Mouse (Mus musculus): ENCODE measurements around the gene Cers4. TPM values are rescaled to one million over a fixed set of nuclear protein-coding genes. Genes with fewer than 3 reads are reported as not detected.

Cers4 gene
- polyA plus RNA-seq (2012; rRNA removed) = 40.8 and 42.1 TPM in 2 replicates

DNA sequence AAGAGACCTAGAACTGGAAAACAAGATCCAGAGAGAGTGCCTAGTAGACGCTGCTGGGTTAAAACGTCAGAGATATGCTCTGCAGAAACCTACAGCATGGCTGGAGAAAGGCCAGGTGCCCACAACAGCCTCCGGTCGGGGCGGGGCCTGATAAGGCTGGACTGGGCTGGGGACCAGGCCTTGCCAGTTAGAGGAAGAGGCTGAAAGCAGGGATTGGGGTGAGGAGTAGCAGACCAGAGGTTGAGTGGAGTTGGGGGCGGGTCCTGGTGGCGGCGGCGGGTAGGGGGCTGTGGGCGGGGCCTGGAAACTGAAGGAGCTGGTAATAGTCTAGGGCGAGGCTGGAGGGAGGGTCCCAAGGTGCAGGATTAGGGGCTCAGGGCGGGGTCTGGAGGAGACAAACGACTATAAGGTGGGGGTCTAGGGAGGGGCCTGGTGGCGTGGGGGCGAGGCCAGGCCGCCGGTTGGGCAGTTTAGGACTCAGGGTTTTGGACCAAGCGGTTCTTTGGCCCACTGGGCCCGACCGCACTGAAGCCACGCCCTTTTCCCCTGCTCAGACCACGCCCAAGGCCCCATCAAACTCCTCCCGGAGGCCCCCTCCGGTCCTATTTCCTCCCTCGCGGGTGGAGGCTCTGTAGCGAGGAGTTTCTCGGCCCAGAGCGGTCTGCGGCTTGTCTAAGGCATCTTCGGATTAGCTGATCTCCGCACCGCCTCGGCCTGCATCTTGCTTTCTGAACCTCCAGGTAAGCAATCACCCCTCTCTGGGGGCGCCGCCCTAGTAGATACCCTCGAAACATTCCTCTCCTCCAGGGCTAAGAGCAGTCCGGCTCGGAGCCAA, at the start of gene Cers4:
Cers4 (plus strand) TSS at position 176 of the 835 bp plus-strand sequence.
- peak; percentile 72 to 92 for DNase-seq (ENCODE audit: low read depth in 1 of 2, low spot score in 2 of 2)
- no peaks in the 10 kb centered on the region for H3K27me3 ChIP-seq (ENCODE audit: control insufficient read depth, insufficient read depth, low read length)
- peaks cover 3% of the 10 kb centered on the region; the same call in 1 of the 2 replicates for H3K4me1 ChIP-seq (ENCODE audit: control insufficient read depth, insufficient read depth, insufficient read length)
- peak within 1 kb of the TSS; percentile 69 for H3K4me3 ChIP-seq (ENCODE audit: extremely low read depth, insufficient read depth, insufficient read length)
- WGBS = 2% methylated on average over 39 of the region's 39 CpGs
- peak within 1 kb of the TSS; percentile 70 for H3K27ac ChIP-seq (ENCODE audit: insufficient read depth, low read length)
- TF ChIP-seq POLR2A (IDR thresholded peaks at IDR 0.05; ENCODE audit: low read depth, low read length) = peak; percentile 77
- no peak for TF ChIP-seq CTCF (IDR thresholded peaks at IDR 0.05; ENCODE audit: extremely low read depth, insufficient read depth, insufficient read length, insufficient replicate concordance)
- no peaks in the 10 kb centered on the region for H3K36me3 ChIP-seq (ENCODE audit: control insufficient read depth, insufficient read depth, low read length)

DNA sequence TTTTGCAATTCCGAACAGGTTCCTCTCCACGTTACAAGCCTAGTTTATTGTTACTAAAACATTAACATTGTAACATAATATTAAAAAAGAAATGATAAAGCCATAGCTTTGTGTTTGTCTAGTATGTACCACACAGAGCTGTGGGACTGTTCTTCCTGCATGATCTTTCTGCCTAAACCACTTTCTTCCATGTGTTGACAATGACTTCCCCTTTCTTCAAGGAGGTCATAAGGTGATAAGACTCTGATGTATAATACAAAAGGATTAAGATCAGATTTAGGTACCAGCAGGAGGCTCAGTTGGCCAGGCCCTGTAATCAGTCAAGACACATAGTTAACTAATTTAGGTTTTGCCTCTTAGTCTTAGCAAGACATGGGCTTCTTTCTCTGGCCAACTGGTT, 34.7 kb upstream of the Cers4 start:
- WGBS = 70% methylated on average over 2 of the region's 2 CpGs
- H3K4me1 ChIP-seq (ENCODE audit: control insufficient read depth, insufficient read depth, insufficient read length) = no peaks in the 10 kb centered on the region
- H3K27me3 ChIP-seq (ENCODE audit: control insufficient read depth, insufficient read depth, low read length) = no peaks in the 10 kb centered on the region
- H3K36me3 ChIP-seq (ENCODE audit: control insufficient read depth, insufficient read depth, low read length) = no peaks in the 10 kb centered on the region
- TF ChIP-seq CTCF (IDR thresholded peaks at IDR 0.05; ENCODE audit: extremely low read depth, insufficient read depth, insufficient read length, insufficient replicate concordance) (no peak), POLR2A (IDR thresholded peaks at IDR 0.05; ENCODE audit: low read depth, low read length) (no peak)
- H3K4me3 ChIP-seq (ENCODE audit: extremely low read depth, insufficient read depth, insufficient read length) = no peak overlapping the region
- DNase-seq (ENCODE audit: low read depth in 1 of 2, low spot score in 2 of 2) = no peak
- no peak overlapping the region for H3K27ac ChIP-seq (ENCODE audit: insufficient read depth, low read length)

- Histone ChIP-seq H3K4me3 (ENCODE audit: extremely low read depth, insufficient read depth, insufficient read length) (no peak overlapping the region), H3K27me3 (ENCODE audit: control insufficient read depth, insufficient read depth, low read length) (no peaks in the 10 kb centered on the region), H3K27ac (ENCODE audit: insufficient read depth, low read length) (no peak overlapping the region), H3K4me1 (ENCODE audit: control insufficient read depth, insufficient read depth, insufficient read length) (no peaks in the 10 kb centered on the region), H3K36me3 (ENCODE audit: control insufficient read depth, insufficient read depth, low read length) (no peaks in the 10 kb centered on the region)
- 86% methylated on average over 2 of the region's 2 CpGs for WGBS
- TF ChIP-seq CTCF (IDR thresholded peaks at IDR 0.05; ENCODE audit: extremely low read depth, insufficient read depth, insufficient read length, insufficient replicate concordance) (no peak), POLR2A (IDR thresholded peaks at IDR 0.05; ENCODE audit: low read depth, low read length) (no peak)
- no peak for DNase-seq (ENCODE audit: low read depth in 1 of 2, low spot score in 2 of 2)
Observed at GRCm38 (mm10) chr8:4463061-4463460, 29.8 kb upstream of the Cers4 start.

DNA sequence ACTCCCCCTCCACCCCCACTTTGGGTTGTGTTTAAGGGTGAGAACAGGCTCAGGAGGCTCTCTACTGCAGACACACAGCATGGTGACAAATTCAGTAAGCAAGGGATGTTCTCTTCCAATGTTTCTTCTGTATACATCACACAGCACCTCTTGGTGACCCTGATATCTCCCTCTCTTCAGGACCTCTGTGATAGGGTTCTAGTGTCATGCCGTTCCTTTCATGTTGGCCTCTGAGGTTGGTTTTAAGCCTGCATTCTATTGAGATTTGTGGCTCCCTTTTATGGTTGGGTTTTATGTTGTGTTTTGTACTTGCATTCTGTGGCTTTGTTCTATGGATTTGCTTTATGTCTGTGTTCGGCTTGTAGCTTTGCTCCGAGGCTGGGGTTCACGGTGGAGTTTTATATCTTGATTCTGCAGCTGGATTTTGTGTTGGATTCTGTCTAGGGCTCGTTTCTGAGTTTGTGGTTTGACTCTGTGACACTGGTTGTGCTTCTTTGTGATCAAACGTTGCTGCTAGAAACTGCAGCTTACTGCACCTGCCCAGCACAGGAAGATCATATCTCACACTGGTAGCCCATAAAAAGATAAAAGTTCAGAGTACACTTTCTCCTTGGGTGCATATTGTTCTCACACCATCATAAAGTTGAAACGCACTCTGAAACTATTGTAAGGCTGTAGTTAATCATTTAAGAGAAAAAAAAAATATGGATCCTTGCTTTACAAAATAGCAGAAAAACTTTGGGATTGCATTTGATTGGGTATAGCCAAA, 18.2 kb upstream of the Cers4 start:
- Histone ChIP-seq H3K4me3 (ENCODE audit: extremely low read depth, insufficient read depth, insufficient read length) (no peak overlapping the region), H3K27me3 (ENCODE audit: control insufficient read depth, insufficient read depth, low read length) (no peaks in the 10 kb centered on the region), H3K4me1 (ENCODE audit: control insufficient read depth, insufficient read depth, insufficient read length) (no peaks in the 10 kb centered on the region), H3K27ac (ENCODE audit: insufficient read depth, low read length) (no peak overlapping the region), H3K36me3 (ENCODE audit: control insufficient read depth, insufficient read depth, low read length) (no peaks in the 10 kb centered on the region)
- 60% methylated on average over 7 of the region's 7 CpGs for WGBS
- no peak for DNase-seq (ENCODE audit: low read depth in 1 of 2, low spot score in 2 of 2)
- TF ChIP-seq CTCF (IDR thresholded peaks at IDR 0.05; ENCODE audit: extremely low read depth, insufficient read depth, insufficient read length, insufficient replicate concordance) (no peak), POLR2A (IDR thresholded peaks at IDR 0.05; ENCODE audit: low read depth, low read length) (no peak)

DNA sequence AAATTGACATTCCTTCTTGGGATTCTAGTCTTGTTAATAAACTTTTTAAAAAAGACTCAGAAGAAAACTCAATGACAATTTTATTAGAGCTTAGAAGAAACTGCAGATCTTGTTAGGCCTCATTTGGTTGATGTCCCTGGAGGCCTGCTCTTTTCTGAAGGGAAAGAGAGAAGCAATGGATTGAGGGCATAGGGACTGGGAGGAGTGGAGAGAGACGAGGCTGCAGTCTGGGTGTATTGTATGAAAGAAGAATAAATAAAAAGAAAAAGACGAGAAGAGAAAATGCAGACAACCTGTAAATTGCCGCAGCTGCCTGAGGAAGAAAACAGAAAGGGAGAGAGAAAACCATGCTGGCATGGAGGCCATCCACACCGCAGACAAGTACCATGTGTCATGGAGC, 11.7 kb upstream of the Cers4 start:
- 88% methylated on average over 4 of the region's 4 CpGs for WGBS

DNA sequence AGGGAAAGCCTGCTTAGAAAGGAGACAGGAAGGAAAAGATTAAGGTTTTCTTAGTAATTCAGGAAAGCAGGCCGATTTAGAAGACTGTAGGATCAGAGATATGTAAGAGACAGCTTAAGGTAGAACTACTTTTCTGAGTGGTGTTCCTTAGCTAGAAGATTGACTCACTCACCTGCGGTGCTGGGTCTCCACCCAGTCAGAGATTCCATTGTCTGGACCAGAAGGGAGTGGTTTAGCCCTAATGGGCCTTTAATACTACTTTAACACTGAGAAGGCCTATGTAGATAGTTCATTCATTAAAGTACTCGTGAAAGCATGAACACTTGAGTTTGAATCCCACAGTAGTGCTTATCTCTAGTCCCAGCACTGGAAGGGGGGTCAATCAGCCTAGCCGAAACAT, 11.2 kb upstream of the Cers4 start:
- 75% methylated on average over 4 of the region's 4 CpGs for WGBS
- Histone ChIP-seq H3K4me1 (ENCODE audit: control insufficient read depth, insufficient read depth, insufficient read length) (no peaks in the 10 kb centered on the region), H3K4me3 (ENCODE audit: extremely low read depth, insufficient read depth, insufficient read length) (no peak overlapping the region), H3K36me3 (ENCODE audit: control insufficient read depth, insufficient read depth, low read length) (no peaks in the 10 kb centered on the region), H3K27ac (ENCODE audit: insufficient read depth, low read length) (no peak overlapping the region), H3K27me3 (ENCODE audit: control insufficient read depth, insufficient read depth, low read length) (no peaks in the 10 kb centered on the region)
- no peak for TF ChIP-seq POLR2A (IDR thresholded peaks at IDR 0.05; ENCODE audit: low read depth, low read length)
- no peak for TF ChIP-seq CTCF (IDR thresholded peaks at IDR 0.05; ENCODE audit: extremely low read depth, insufficient read depth, insufficient read length, insufficient replicate concordance)
- no peak for DNase-seq (ENCODE audit: low read depth in 1 of 2, low spot score in 2 of 2)

More for the DNA sequence above, 11.7 kb upstream of the Cers4 start:
- Histone ChIP-seq H3K4me1 (ENCODE audit: control insufficient read depth, insufficient read depth, insufficient read length) (no peaks in the 10 kb centered on the region), H3K4me3 (ENCODE audit: extremely low read depth, insufficient read depth, insufficient read length) (no peak overlapping the region), H3K27me3 (ENCODE audit: control insufficient read depth, insufficient read depth, low read length) (no peaks in the 10 kb centered on the region), H3K27ac (ENCODE audit: insufficient read depth, low read length) (no peak overlapping the region), H3K36me3 (ENCODE audit: control insufficient read depth, insufficient read depth, low read length) (no peaks in the 10 kb centered on the region)
- DNase-seq (ENCODE audit: low read depth in 1 of 2, low spot score in 2 of 2) = no peak
- no peak for TF ChIP-seq CTCF (IDR thresholded peaks at IDR 0.05; ENCODE audit: extremely low read depth, insufficient read depth, insufficient read length, insufficient replicate concordance)
- TF ChIP-seq POLR2A (IDR thresholded peaks at IDR 0.05; ENCODE audit: low read depth, low read length) = no peak
